Comparison of ENCODE assay signal across 26 mouse cellular contexts in the genomic region with DNA sequence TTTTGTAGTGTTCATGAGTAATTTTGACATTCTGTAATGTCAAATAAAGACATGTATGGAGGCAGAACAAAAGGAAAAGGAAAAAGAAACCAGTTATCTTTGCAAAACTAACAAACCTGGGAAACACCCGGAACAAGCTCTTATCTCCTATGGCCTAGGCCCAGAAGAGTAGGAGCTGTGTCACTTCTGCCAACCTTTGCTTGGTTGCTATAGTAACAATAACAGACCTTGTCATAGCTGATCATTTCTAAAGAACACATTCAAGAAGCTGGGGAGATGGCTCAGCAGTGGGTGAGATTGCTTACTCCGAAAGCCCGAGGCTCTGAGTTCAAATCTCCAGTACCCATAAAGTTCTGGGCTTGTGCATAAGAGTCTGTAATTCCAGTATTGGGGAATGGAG. TPM values are rescaled to one million over a fixed set of nuclear protein-coding genes. Genes with fewer than 3 reads are reported as not detected.
DNase-seq lines count a peak whose midpoint lies in the region; ATAC-seq and TF ChIP-seq lines count a peak whose summit lies in the region.
"Had no signal": no experiment of that assay in that cellular context is flagged by ENCODE, and none has a peak within 500 bp of the region (broad histone marks: within the 10 kb centered on the region; RNA-seq: fewer than 3 reads in every experiment).

No protein-coding gene starts in this region.

- H3K4me1 ChIP-seq in intestine, postnatal 0 days (replicated peaks; ENCODE audit: control insufficient read depth, insufficient read depth, low read length), result no peaks in the 10 kb centered on the region
- H3K4me1 ChIP-seq in intestine, embryonic 15.5 days (replicated peaks), result no peaks in the 10 kb centered on the region
- H3K4me1 ChIP-seq in stomach, postnatal 0 days (replicated peaks; ENCODE audit: control insufficient read depth, insufficient read depth), result no peaks in the 10 kb centered on the region
- H3K4me1 ChIP-seq in lung, postnatal 0 days (ENCODE audit: insufficient read depth, low read depth, low read length), result no peaks in the 10 kb centered on the region
- H3K4me1 ChIP-seq: embryonic facial prominence, embryonic 12.5 days; forebrain, embryonic 13.5 days; forebrain, embryonic 15.5 days had no signal

- no peak for TF ChIP-seq CTCF in intestine, postnatal 0 days (IDR thresholded peaks at IDR 0.05; ENCODE audit: low read depth)
- no peak for TF ChIP-seq CTCF in stomach, postnatal 0 days (IDR thresholded peaks at IDR 0.05; ENCODE audit: low read depth)
- TF ChIP-seq CTCF in lung, postnatal 0 days (IDR thresholded peaks at IDR 0.05), result no peak

- TF ChIP-seq EP300 in stomach, postnatal 0 days (optimal IDR thresholded peaks at IDR 0.05), result no peak
- no peak for TF ChIP-seq EP300 in lung, postnatal 0 days (IDR thresholded peaks at IDR 0.05)

- H3K27me3 ChIP-seq in intestine, postnatal 0 days (replicated peaks; ENCODE audit: control insufficient read depth, insufficient read depth, low read length), result no peaks in the 10 kb centered on the region
- H3K27me3 ChIP-seq in intestine, embryonic 15.5 days (replicated peaks), result no peaks in the 10 kb centered on the region
- H3K27me3 ChIP-seq in stomach, postnatal 0 days (ENCODE audit: control insufficient read depth, insufficient read depth, low read length), result no peaks in the 10 kb centered on the region
- no peaks in the 10 kb centered on the region for H3K27me3 ChIP-seq in lung, postnatal 0 days (replicated peaks; ENCODE audit: insufficient read depth, low read length)
- H3K27me3 ChIP-seq: CH12.LX; embryonic facial prominence, embryonic 12.5 days; forebrain, embryonic 13.5 days; forebrain, embryonic 15.5 days had no signal

- no peak overlapping the region for H3K9ac ChIP-seq in intestine, postnatal 0 days (ENCODE audit: low read depth, low read length)
- H3K9ac ChIP-seq in intestine, embryonic 15.5 days, result no peak overlapping the region
- H3K9ac ChIP-seq in stomach, postnatal 0 days (ENCODE audit: low read length), result no peak overlapping the region
- no peak overlapping the region for H3K9ac ChIP-seq in lung, postnatal 0 days (replicated peaks; ENCODE audit: low read depth)
- H3K9ac ChIP-seq: embryonic facial prominence, embryonic 12.5 days; forebrain, embryonic 13.5 days; forebrain, embryonic 15.5 days; forebrain, postnatal 0 days had no signal

- DNase-seq in MEL-GATA-1-ER (ENCODE audit: extremely low read depth, low read depth), result peak; percentile 24
- no peak for DNase-seq in stomach, postnatal 0 days (ENCODE audit: low spot score)
- no peak for DNase-seq in kidney, postnatal 14 days
- DNase-seq in left cerebral cortex, adult 8-10 months (ENCODE audit: low spot score in 2 of 2), result no peak
- no peak for DNase-seq in lung, postnatal 0 days (ENCODE audit: low spot score)
- DNase-seq: adrenal gland, adult 2 months; adrenal gland, postnatal 10 days; adrenal gland, postnatal 25 days; B cell, adult 2 months; cerebellum, adult 11 months; cerebellum, adult 18-20 months; cerebellum, adult 8-10 months; cerebellum, adult 9-11 months; cerebellum, postnatal 36 days; forebrain, postnatal 0 days had no signal

- 70% methylated on average over 3 of the region's 3 CpGs for WGBS in intestine, postnatal 0 days
- WGBS in intestine, embryonic 15.5 days, result 89% methylated on average over 3 of the region's 3 CpGs
- WGBS in stomach, postnatal 0 days, result 82% methylated on average over 3 of the region's 3 CpGs
- WGBS in lung, postnatal 0 days, result 86% methylated on average over 3 of the region's 3 CpGs

- peak; percentile 53; the same call in 1 of the 2 replicates for ATAC-seq in intestine, postnatal 0 days
- no peak for ATAC-seq in intestine, embryonic 15.5 days
- peak; percentile 94 for ATAC-seq in megakaryocyte progenitor cell, adult 5-6 weeks (replicated peaks; ENCODE audit: poor library complexity)
- ATAC-seq in stomach, postnatal 0 days (ENCODE audit: low FRiP score, low TSS enrichment), result peak; percentile 80
- ATAC-seq in lung, postnatal 0 days, result no peak
- ATAC-seq: CD4-positive, CD25-positive, alpha-beta regulatory T cell, adult 4 months; forebrain, embryonic 13.5 days; forebrain, embryonic 15.5 days; forebrain, postnatal 0 days had no signal

- H3K4me3 ChIP-seq in intestine, postnatal 0 days (ENCODE audit: low read depth, low read length), result no peak overlapping the region
- H3K4me3 ChIP-seq in intestine, embryonic 15.5 days (replicated peaks), result no peak overlapping the region
- H3K4me3 ChIP-seq in stomach, postnatal 0 days (ENCODE audit: low read depth, low read length), result no peak overlapping the region
- H3K4me3 ChIP-seq in lung, postnatal 0 days (ENCODE audit: low read depth, low read length), result no peak overlapping the region
- H3K4me3 ChIP-seq: embryonic facial prominence, embryonic 10.5 days; embryonic facial prominence, embryonic 12.5 days; forebrain, embryonic 13.5 days; forebrain, embryonic 15.5 days had no signal

- no peak overlapping the region for H3K27ac ChIP-seq in intestine, postnatal 0 days (ENCODE audit: low read depth, low read length)
- no peak overlapping the region for H3K27ac ChIP-seq in intestine, embryonic 15.5 days
- H3K27ac ChIP-seq in stomach, postnatal 0 days (replicated peaks), result no peak overlapping the region
- no peak overlapping the region for H3K27ac ChIP-seq in lung, postnatal 0 days (ENCODE audit: low read length)
- H3K27ac ChIP-seq: embryonic facial prominence, embryonic 10.5 days; embryonic facial prominence, embryonic 12.5 days; forebrain, embryonic 13.5 days; forebrain, embryonic 15.5 days had no signal

- no peak overlapping the region for H3K4me2 ChIP-seq in intestine, postnatal 0 days (replicated peaks; ENCODE audit: low read depth)
- H3K4me2 ChIP-seq in intestine, embryonic 15.5 days (replicated peaks), result no peak overlapping the region
- H3K4me2 ChIP-seq in stomach, postnatal 0 days (replicated peaks; ENCODE audit: low read depth), result no peak overlapping the region
- no peak overlapping the region for H3K4me2 ChIP-seq in lung, postnatal 0 days (replicated peaks; ENCODE audit: low read depth, low read length)
- H3K4me2 ChIP-seq: embryonic facial prominence, embryonic 12.5 days; forebrain, embryonic 13.5 days; forebrain, embryonic 15.5 days had no signal

- H3K9me3 ChIP-seq in intestine, postnatal 0 days (ENCODE audit: control insufficient read depth), result no peaks in the 10 kb centered on the region
- H3K9me3 ChIP-seq in intestine, embryonic 15.5 days, result no peaks in the 10 kb centered on the region
- H3K9me3 ChIP-seq in stomach, postnatal 0 days (ENCODE audit: control insufficient read depth, low read length), result no peaks in the 10 kb centered on the region
- no peaks in the 10 kb centered on the region for H3K9me3 ChIP-seq in lung, postnatal 0 days (ENCODE audit: low read length)
- H3K9me3 ChIP-seq: embryonic facial prominence, embryonic 10.5 days; embryonic facial prominence, embryonic 12.5 days; forebrain, embryonic 13.5 days; forebrain, embryonic 15.5 days had no signal

- H3K36me3 ChIP-seq in intestine, postnatal 0 days (ENCODE audit: control insufficient read depth, insufficient read depth), result no peaks in the 10 kb centered on the region
- H3K36me3 ChIP-seq in intestine, embryonic 15.5 days, result no peaks in the 10 kb centered on the region
- H3K36me3 ChIP-seq in stomach, postnatal 0 days (ENCODE audit: control insufficient read depth, insufficient read depth, low read length), result no peaks in the 10 kb centered on the region
- H3K36me3 ChIP-seq in lung, postnatal 0 days (ENCODE audit: insufficient read depth, low read length), result no peaks in the 10 kb centered on the region
- H3K36me3 ChIP-seq: embryonic facial prominence, embryonic 10.5 days; embryonic facial prominence, embryonic 12.5 days; forebrain, embryonic 15.5 days had no signal

RNA-seq across cellular contexts. Expression of gene Cxcl5, which starts 36.5 kb away (rescaled TPM):
- polyA plus RNA-seq in intestine, postnatal 0 days (2015; fragmentation: Nextera tagmentation; extraction: Ambion mirVana), result 0.96 and 1.2 TPM in 2 replicates
- 0.24 and 0.38 TPM in 2 replicates for polyA plus RNA-seq in intestine, embryonic 15.5 days (2015; fragmentation: Nextera tagmentation; extraction: Ambion mirVana)
- not detected in 2 replicates for total RNA-seq in megakaryocyte progenitor cell, adult 5-6 weeks (2015)
- total RNA-seq in megakaryocyte progenitor cell, adult 5-6 weeks (2017), result not detected in 2 replicates
- 0.05 and 0.10 TPM in 2 replicates for polyA plus RNA-seq in stomach, postnatal 0 days (2015; fragmentation: Nextera tagmentation; extraction: Ambion mirVana)
- 1 to 10 TPM in 1 of 4 experiments, under 1 TPM in 3; 0.30 to 1.9 (median 0.64) TPM for total RNA-seq in left cerebral cortex, adult 8-10 months (2022)
- 0.26 and 9.8 TPM in 2 replicates for polyA plus RNA-seq in lung, postnatal 0 days (2015; fragmentation: Nextera tagmentation; extraction: Ambion mirVana)
- total RNA-seq: adrenal gland, adult 2 months; adrenal gland, postnatal 10 days; adrenal gland, postnatal 25 days; adrenal gland, postnatal 4 days; CH12.LX had no signal
- polyA plus RNA-seq: adrenal gland, adult 2 months; CD4-positive, CD25-positive, alpha-beta regulatory T cell, adult 4 months; forebrain, embryonic 11.5 days; forebrain, embryonic 13.5 days had no signal

RNA-seq across cellular contexts. Expression of gene Ppbp, which starts 45.7 kb away (rescaled TPM):
- 0.33 and 0.56 TPM in 2 replicates for polyA plus RNA-seq in intestine, postnatal 0 days (2015; fragmentation: Nextera tagmentation; extraction: Ambion mirVana)
- polyA plus RNA-seq in intestine, embryonic 15.5 days (2015; fragmentation: Nextera tagmentation; extraction: Ambion mirVana), result 2.6 and 2.7 TPM in 2 replicates
- 0.66 TPM in 1 of 2 replicates, not detected in the other for total RNA-seq in megakaryocyte progenitor cell, adult 5-6 weeks (2015)
- not detected in 2 replicates for total RNA-seq in megakaryocyte progenitor cell, adult 5-6 weeks (2017)
- 4.4 and 16.9 TPM in 2 replicates for polyA plus RNA-seq in stomach, postnatal 0 days (2015; fragmentation: Nextera tagmentation; extraction: Ambion mirVana)
- under 1 TPM in 2 of 4 experiments, not detected in 2; 0.35 to 0.80 TPM for total RNA-seq in left cerebral cortex, adult 8-10 months (2022)
- 15.6 and 18.3 TPM in 2 replicates for polyA plus RNA-seq in lung, postnatal 0 days (2015; fragmentation: Nextera tagmentation; extraction: Ambion mirVana)
- total RNA-seq: CH12.LX had no signal
- polyA plus RNA-seq: CD4-positive, CD25-positive, alpha-beta regulatory T cell, adult 4 months had no signal

RNA-seq across cellular contexts. Expression of gene Pf4, which starts 49.6 kb away (rescaled TPM):
- polyA plus RNA-seq in intestine, postnatal 0 days (2015; fragmentation: Nextera tagmentation; extraction: Ambion mirVana), result 58.0 and 64.6 TPM in 2 replicates
- 51.4 and 52.3 TPM in 2 replicates for polyA plus RNA-seq in intestine, embryonic 15.5 days (2015; fragmentation: Nextera tagmentation; extraction: Ambion mirVana)
- 0.64 and 3.3 TPM in 2 replicates for total RNA-seq in megakaryocyte progenitor cell, adult 5-6 weeks (2015)
- 1.2 and 2.2 TPM in 2 replicates for total RNA-seq in megakaryocyte progenitor cell, adult 5-6 weeks (2017)
- polyA plus RNA-seq in stomach, postnatal 0 days (2015; fragmentation: Nextera tagmentation; extraction: Ambion mirVana), result 159 and 216 TPM in 2 replicates
- 1 to 10 TPM; 2.2 to 3.3 (median 2.8) TPM for total RNA-seq in left cerebral cortex, adult 8-10 months (2022)
- polyA plus RNA-seq in lung, postnatal 0 days (2015; fragmentation: Nextera tagmentation; extraction: Ambion mirVana), result 152 and 164 TPM in 2 replicates
- total RNA-seq: CH12.LX had no signal
- polyA plus RNA-seq: CD4-positive, CD25-positive, alpha-beta regulatory T cell, adult 4 months had no signal

Comparison
In these comparisons a context has a peak if more than half of its experiments do, and no peak if none do; other contexts are left out.
1. ATAC-seq: peak in intestine, postnatal 0 days (single experiment), megakaryocyte progenitor cell, adult 5-6 weeks (single experiment) and stomach, postnatal 0 days (single experiment); none in intestine, embryonic 15.5 days (single experiment) and lung, postnatal 0 days (single experiment).